Mouse (Mus musculus) cortical plate, adult 2 months (tissue): Measurements from ENCODE around the gene Idua.

ENCODE experiments used
- CTCF ChIP-seq: fragments of 200-500 bp; IDR thresholded peaks from 2 replicates; pipeline ENCODE4 v1.5.1; 2011; ENCODE audit warnings: mild to moderate bottlenecking, control low read depth, low read length; ENCODE audit not compliant: insufficient read depth; ENCODE audit errors: extremely low read depth
- POLR2A ChIP-seq: fragments of 200-500 bp; IDR thresholded peaks from 2 replicates; pipeline ENCODE4 v1.6.1; 2011; ENCODE audit warnings: mild to moderate bottlenecking, low read length, control low read depth; ENCODE audit not compliant: insufficient read depth; ENCODE audit errors: extremely low read depth

DNA sequence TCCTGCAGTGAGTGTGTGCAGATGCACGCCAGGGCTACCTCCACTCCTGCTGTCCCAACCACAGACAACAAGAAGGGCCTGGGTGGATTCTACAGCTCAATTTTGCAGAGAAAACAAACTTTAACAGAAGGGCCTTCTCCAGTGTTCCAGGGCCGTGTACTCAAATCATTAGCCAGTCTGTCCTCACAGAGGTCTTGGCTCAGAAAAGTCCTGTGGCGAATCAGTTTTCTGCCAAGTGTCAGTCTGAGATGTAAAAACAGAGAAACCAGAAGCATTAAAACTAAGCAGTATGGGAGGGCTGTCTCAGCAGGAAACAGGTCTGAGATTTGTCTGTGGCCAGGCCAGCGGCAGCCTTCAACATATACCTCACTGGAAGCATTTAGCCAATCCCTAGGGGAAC lies 57.9 kb downstream of the Idua start:
- TF ChIP-seq CTCF (no peak), POLR2A (no peak)
